Mouse (Mus musculus) left cerebral cortex, adult 18-20 months (tissue): ENCODE results near the gene Hdgf. TPM values are rescaled to one million over a fixed set of nuclear protein-coding genes. Genes with fewer than 3 reads are reported as not detected.

Experiments used
- total RNA-seq, 2 experiments: library from RNA; stranded (reverse); gene quantifications; 2 replicates each; pipeline ENCODE4 v1.2.3; 2021

Hdgf gene
- total RNA-seq, 2 experiments from 2014 or later: 154 TPM

Other genes starting within 250 kb of the Hdgf start
- gene Lrrc71, start 157.7 kb upstream of the Hdgf start, total RNA-seq: under 1 TPM in 1 of 2 experiments, not detected in 1; 0.79 TPM
- gene Ntrk1, start 111.2 kb upstream of the Hdgf start, total RNA-seq: under 1 TPM; 0.49 to 0.95 TPM
- gene Insrr, start 109.4 kb upstream of the Hdgf start, total RNA-seq: under 1 TPM; 0.72 to 0.96 TPM
- 1 to 10 TPM; 7.0 to 7.5 TPM for gene Pear1, start 82.0 kb upstream of the Hdgf start, total RNA-seq
- gene Sh2d2a, start 59.6 kb upstream of the Hdgf start, total RNA-seq: not detected
- gene Prcc, start 20.7 kb upstream of the Hdgf start, total RNA-seq: 10 to 100 TPM; 58.4 to 59.5 TPM
- gene Mrpl24, start 13.2 kb downstream of the Hdgf start, total RNA-seq: 10 to 100 TPM; 53.6 to 53.7 TPM
- gene Isg20l2, start 24.0 kb downstream of the Hdgf start, total RNA-seq: 10 to 100 TPM; 13.4 to 14.0 TPM
- gene Rrnad1, start 24.4 kb downstream of the Hdgf start, total RNA-seq: 10 to 100 TPM; 19.2 to 21.2 TPM
- gene Crabp2, start 42.3 kb downstream of the Hdgf start, total RNA-seq: 1 to 10 TPM; 7.9 to 8.4 TPM
- gene Nes, start 64.8 kb downstream of the Hdgf start, total RNA-seq: 1 to 10 TPM; 4.6 to 9.5 TPM
- 100 to 1,000 TPM; 221 to 244 TPM for gene Bcan, start 93.9 kb downstream of the Hdgf start, total RNA-seq
- 10 to 100 TPM; 22.6 to 24.1 TPM for gene Hapln2, start 121.3 kb downstream of the Hdgf start, total RNA-seq
- gene Gpatch4, start 136.8 kb downstream of the Hdgf start, total RNA-seq: 10 to 100 TPM; 14.8 to 19.5 TPM
- gene Naxe, start 152.2 kb downstream of the Hdgf start, total RNA-seq: 10 to 100 TPM; 76.2 to 77.0 TPM
- not detected for gene Ttc24, start 172.0 kb downstream of the Hdgf start, total RNA-seq
- gene Iqgap3, start 175.7 kb downstream of the Hdgf start, total RNA-seq: under 1 TPM; 0.16 to 0.30 TPM
- 100 to 1,000 TPM; 210 to 213 TPM for gene Mef2d, start 236.1 kb downstream of the Hdgf start, total RNA-seq